7 mouse cellular contexts compared by ENCODE assay signal in the genomic region with DNA sequence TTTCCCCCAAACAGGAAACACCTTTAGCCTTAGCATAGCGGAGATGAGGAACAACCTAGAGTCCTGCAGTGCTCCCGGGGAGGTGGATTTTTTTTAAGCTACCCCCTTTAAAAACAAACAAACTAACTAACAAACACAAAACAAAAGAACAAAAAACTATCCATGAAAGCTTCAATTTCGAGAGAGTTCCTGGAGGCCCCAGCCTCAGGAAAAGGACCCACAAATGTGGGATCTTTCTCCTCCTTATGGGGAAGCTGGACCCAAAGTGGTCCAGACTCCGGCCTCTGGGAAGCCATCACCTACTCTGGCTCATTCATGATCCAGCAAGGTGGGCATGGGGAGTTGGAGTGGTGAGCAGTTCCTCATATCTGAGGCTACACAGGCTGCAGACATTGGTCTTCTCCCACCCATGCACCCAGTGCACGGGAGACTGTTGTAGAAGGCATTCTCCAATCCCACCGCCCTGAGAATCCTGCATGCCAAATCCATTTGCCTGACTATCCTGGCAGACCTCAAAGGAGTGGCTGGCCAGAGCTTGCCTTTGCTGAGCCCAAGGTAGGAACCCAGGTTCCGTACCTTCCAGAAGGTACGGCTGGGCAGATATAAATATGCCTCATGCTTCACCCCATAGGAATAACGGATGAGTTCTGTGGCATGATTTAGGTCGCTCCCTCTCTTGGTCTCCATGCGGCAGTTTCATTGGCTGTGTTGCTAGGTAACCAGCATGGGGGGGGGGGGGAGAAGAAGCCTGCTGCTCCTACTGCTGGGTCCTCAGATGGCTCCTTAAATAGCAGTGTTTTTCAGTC. TPM values are rescaled to one million over a fixed set of nuclear protein-coding genes. Genes with fewer than 3 reads are reported as not detected.
DNase-seq lines count a peak whose midpoint lies in the region; ATAC-seq and TF ChIP-seq lines count a peak whose summit lies in the region.

No protein-coding gene starts in this region.

- TF ChIP-seq EP300 in stomach, postnatal 0 days (optimal IDR thresholded peaks at IDR 0.05) = no peak

- H3K36me3 ChIP-seq in lung, embryonic 16.5 days (ENCODE audit: control insufficient read depth, insufficient read depth, low read length) = no peaks in the 10 kb centered on the region
- H3K36me3 ChIP-seq in forebrain, embryonic 13.5 days (ENCODE audit: poor library complexity, severe bottlenecking) = no peaks in the 10 kb centered on the region
- no peaks in the 10 kb centered on the region for H3K36me3 ChIP-seq in limb, embryonic 14.5 days (ENCODE audit: control insufficient read depth, insufficient read depth, low read length)
- H3K36me3 ChIP-seq in stomach, postnatal 0 days (ENCODE audit: control insufficient read depth, insufficient read depth, low read length) = no peaks in the 10 kb centered on the region

- H3K9ac ChIP-seq in lung, embryonic 16.5 days (ENCODE audit: low read length) = peak overlapping the region; percentile 45; the same call in 1 of the 2 replicates
- no peak overlapping the region for H3K9ac ChIP-seq in forebrain, embryonic 13.5 days
- H3K9ac ChIP-seq in limb, embryonic 14.5 days (ENCODE audit: low read depth, low read length, severe bottlenecking) = no peak overlapping the region
- no peak overlapping the region for H3K9ac ChIP-seq in stomach, postnatal 0 days (ENCODE audit: low read length)

- no peak overlapping the region for H3K4me3 ChIP-seq in lung, embryonic 16.5 days (ENCODE audit: low read length)
- H3K4me3 ChIP-seq in forebrain, embryonic 13.5 days = no peak overlapping the region
- no peak overlapping the region for H3K4me3 ChIP-seq in limb, embryonic 14.5 days (replicated peaks; ENCODE audit: low read length)
- no peak overlapping the region for H3K4me3 ChIP-seq in stomach, postnatal 0 days (ENCODE audit: low read depth, low read length)

- no peak for DNase-seq in lung, postnatal 36 days
- DNase-seq in limb, embryonic 14.5 days (ENCODE audit: low spot score) = no peak
- no peak for DNase-seq in stomach, postnatal 0 days (ENCODE audit: low spot score)
- no peak for DNase-seq in lung, postnatal 4 days
- no peak for DNase-seq in ovary, postnatal 10 days (ENCODE audit: low spot score)

- TF ChIP-seq POLR2A in limb, embryonic 14.5 days (IDR thresholded peaks at IDR 0.05; ENCODE audit: borderline replicate concordance, extremely low read depth, insufficient read depth, insufficient read length) = no peak

- peak overlapping the region; percentile 22; the same call in 1 of the 2 replicates for H3K4me2 ChIP-seq in lung, embryonic 16.5 days (ENCODE audit: low read depth, low read length)
- peak overlapping the region; percentile 44 for H3K4me2 ChIP-seq in forebrain, embryonic 13.5 days
- H3K4me2 ChIP-seq in limb, embryonic 14.5 days (replicated peaks; ENCODE audit: low read depth, low read length, severe bottlenecking) = no peak overlapping the region
- no peak overlapping the region; the same call in 1 of the 2 replicates for H3K4me2 ChIP-seq in stomach, postnatal 0 days (replicated peaks; ENCODE audit: low read depth)

- H3K4me1 ChIP-seq in lung, embryonic 16.5 days (replicated peaks; ENCODE audit: control insufficient read depth, insufficient read depth, low read length) = peaks cover 18% of the 10 kb centered on the region
- H3K4me1 ChIP-seq in forebrain, embryonic 13.5 days = peaks cover 45% of the 10 kb centered on the region
- peaks cover 30% of the 10 kb centered on the region for H3K4me1 ChIP-seq in limb, embryonic 14.5 days (ENCODE audit: control insufficient read depth, insufficient read depth, low read length)
- no peaks in the 10 kb centered on the region for H3K4me1 ChIP-seq in stomach, postnatal 0 days (replicated peaks; ENCODE audit: control insufficient read depth, insufficient read depth)

- no peak for TF ChIP-seq CTCF in stomach, postnatal 0 days (IDR thresholded peaks at IDR 0.05; ENCODE audit: low read depth)

- ATAC-seq in lung, embryonic 16.5 days (ENCODE audit: low read depth) = no peak
- peak; percentile 53; the same call in 1 of the 2 replicates for ATAC-seq in forebrain, embryonic 13.5 days
- peak; percentile 19; the same call in 1 of the 2 replicates for ATAC-seq in limb, embryonic 14.5 days (ENCODE audit: low FRiP score, low read depth)
- no peak for ATAC-seq in stomach, postnatal 0 days (ENCODE audit: low FRiP score, low TSS enrichment)

- no peaks in the 10 kb centered on the region for H3K9me3 ChIP-seq in lung, embryonic 16.5 days (ENCODE audit: control insufficient read depth, low read length)
- H3K9me3 ChIP-seq in forebrain, embryonic 13.5 days (replicated peaks) = no peaks in the 10 kb centered on the region
- no peaks in the 10 kb centered on the region for H3K9me3 ChIP-seq in limb, embryonic 14.5 days (ENCODE audit: control insufficient read depth, low read length)
- H3K9me3 ChIP-seq in stomach, postnatal 0 days (ENCODE audit: control insufficient read depth, low read length) = no peaks in the 10 kb centered on the region

- no peaks in the 10 kb centered on the region for H3K27me3 ChIP-seq in lung, embryonic 16.5 days (ENCODE audit: control insufficient read depth, insufficient read depth, low read depth, low read length)
- no peaks in the 10 kb centered on the region for H3K27me3 ChIP-seq in forebrain, embryonic 13.5 days
- H3K27me3 ChIP-seq in limb, embryonic 14.5 days (ENCODE audit: control insufficient read depth, insufficient read depth, low read length) = no peaks in the 10 kb centered on the region
- no peaks in the 10 kb centered on the region for H3K27me3 ChIP-seq in stomach, postnatal 0 days (ENCODE audit: control insufficient read depth, insufficient read depth, low read length)

- WGBS in lung, embryonic 16.5 days = 39% methylated on average over 11 of the region's 11 CpGs
- 41% methylated on average over 11 of the region's 11 CpGs for WGBS in forebrain, embryonic 13.5 days
- WGBS in limb, embryonic 14.5 days = 35% methylated on average over 11 of the region's 11 CpGs
- 43% methylated on average over 11 of the region's 11 CpGs for WGBS in stomach, postnatal 0 days

- H3K27ac ChIP-seq in lung, embryonic 16.5 days (ENCODE audit: low read length) = peak overlapping the region; percentile 36
- peak overlapping the region; percentile 73 for H3K27ac ChIP-seq in forebrain, embryonic 13.5 days
- no peak overlapping the region for H3K27ac ChIP-seq in limb, embryonic 14.5 days (replicated peaks; ENCODE audit: low read depth, low read length)
- H3K27ac ChIP-seq in stomach, postnatal 0 days (replicated peaks) = peak overlapping the region; percentile 81

RNA-seq across cellular contexts. Expression of gene Ttc7, which starts 48.9 kb away (rescaled TPM):
- 6.1 and 6.4 TPM in 2 replicates for polyA plus RNA-seq in lung, embryonic 16.5 days (2015; fragmentation: Nextera tagmentation; extraction: Ambion mirVana)
- polyA plus RNA-seq in forebrain, embryonic 13.5 days (2015; fragmentation: Nextera tagmentation; extraction: Ambion mirVana) = 3.5 and 5.1 TPM in 2 replicates
- 7.8 and 12.6 TPM in 2 replicates for polyA plus RNA-seq in limb, embryonic 14.5 days (2012; rRNA removed)
- polyA plus RNA-seq in limb, embryonic 14.5 days (2014; fragmentation: Nextera tagmentation; extraction: Ambion mirVana) = 6.4 and 9.4 TPM in 2 replicates
- polyA plus RNA-seq in stomach, postnatal 0 days (2015; fragmentation: Nextera tagmentation; extraction: Ambion mirVana) = 19.9 and 21.2 TPM in 2 replicates

Comparison
In these comparisons a context has a peak if more than half of its experiments do, and no peak if none do; other contexts are left out.
1. ATAC-seq: peak in forebrain, embryonic 13.5 days (single experiment) and limb, embryonic 14.5 days (single experiment); none in lung, embryonic 16.5 days (single experiment) and stomach, postnatal 0 days (single experiment).
2. H3K4me2 ChIP-seq: peak in lung, embryonic 16.5 days (single experiment) and forebrain, embryonic 13.5 days (single experiment); none in limb, embryonic 14.5 days (single experiment) and stomach, postnatal 0 days (single experiment).